Mouse (Mus musculus): ENCODE results near the gene Ugcg. TPM values are rescaled to one million over a fixed set of nuclear protein-coding genes. Genes with fewer than 3 reads are reported as not detected.

Gene Ugcg
- polyA plus RNA-seq, 1 experiment: 57.9 TPM

DNA sequence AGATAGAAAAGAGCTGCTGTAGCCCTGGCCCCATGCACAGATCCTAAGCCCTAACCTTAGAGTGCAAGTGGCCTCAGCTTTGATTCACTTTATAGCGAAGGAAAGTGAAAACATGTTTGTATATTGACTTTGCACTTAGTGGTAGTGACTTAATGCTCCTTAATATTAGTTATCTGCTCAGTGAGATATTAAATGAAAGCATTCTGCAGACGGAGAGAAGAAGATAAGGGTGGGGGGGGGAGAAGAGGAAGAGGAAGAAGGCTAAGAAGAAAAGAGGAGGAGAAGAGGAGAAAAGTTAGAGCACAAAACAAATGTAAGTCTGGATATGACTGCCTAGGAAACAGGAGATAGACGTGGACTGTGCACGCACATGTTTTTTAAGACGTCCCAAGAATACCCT is 28.8 kb upstream of the Ugcg start:
- H3K27ac ChIP-seq (ENCODE audit: insufficient read depth, low read length): no peak overlapping the region
- DNase-seq (ENCODE audit: low read depth in 1 of 2, low spot score in 2 of 2): no peak
- WGBS: 87% methylated on average over 5 of the region's 5 CpGs
- TF ChIP-seq POLR2A (IDR thresholded peaks at IDR 0.05; ENCODE audit: low read depth, low read length) (no peak), CTCF (IDR thresholded peaks at IDR 0.05; ENCODE audit: extremely low read depth, insufficient read depth, insufficient read length, insufficient replicate concordance) (no peak)
- no peaks in the 10 kb centered on the region for H3K27me3 ChIP-seq (ENCODE audit: control insufficient read depth, insufficient read depth, low read length)
- no peaks in the 10 kb centered on the region for H3K4me1 ChIP-seq (ENCODE audit: control insufficient read depth, insufficient read depth, insufficient read length)
- H3K4me3 ChIP-seq (ENCODE audit: extremely low read depth, insufficient read depth, insufficient read length): no peak overlapping the region
- no peaks in the 10 kb centered on the region for H3K36me3 ChIP-seq (ENCODE audit: control insufficient read depth, insufficient read depth, low read length)

DNA sequence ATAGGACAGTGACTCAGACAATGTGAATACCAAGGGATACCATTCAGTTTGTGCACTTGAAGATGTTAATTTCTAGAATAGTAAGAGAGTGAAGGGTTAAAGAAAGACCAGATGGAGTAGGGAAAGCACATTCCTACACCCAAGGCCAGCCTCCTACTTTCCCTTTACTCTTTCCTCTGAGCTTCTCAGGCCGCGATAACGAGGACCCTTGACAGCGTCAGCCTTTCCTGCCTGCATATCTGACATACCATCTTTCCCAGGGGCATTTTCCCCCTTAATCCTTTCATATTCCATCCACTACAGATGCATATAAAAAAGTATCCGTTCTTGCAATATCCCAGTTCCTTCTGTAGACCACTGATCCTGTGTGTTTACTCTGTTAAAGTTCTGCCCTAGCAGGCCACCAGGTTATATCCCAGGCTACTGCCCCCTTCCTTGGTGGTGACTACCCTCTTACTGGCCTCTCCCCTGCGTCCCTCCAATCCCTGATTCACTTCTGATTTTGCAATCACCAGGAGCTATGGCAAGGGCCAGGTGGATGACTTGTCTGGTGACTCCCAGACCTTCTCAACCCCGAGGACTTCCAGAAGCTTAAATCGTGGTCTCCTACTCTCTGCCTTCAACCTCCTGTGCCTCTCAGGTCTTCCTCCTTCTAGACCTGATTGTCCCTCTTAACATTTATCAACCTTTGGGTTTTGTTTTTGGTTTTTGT is 27.9 kb upstream of the Ugcg start:
- TF ChIP-seq POLR2A (IDR thresholded peaks at IDR 0.05; ENCODE audit: low read depth, low read length) (no peak), CTCF (IDR thresholded peaks at IDR 0.05; ENCODE audit: extremely low read depth, insufficient read depth, insufficient read length, insufficient replicate concordance) (no peak)
- 80% methylated on average over 8 of the region's 8 CpGs for WGBS
- H3K4me1 ChIP-seq (ENCODE audit: control insufficient read depth, insufficient read depth, insufficient read length): no peaks in the 10 kb centered on the region

DNA sequence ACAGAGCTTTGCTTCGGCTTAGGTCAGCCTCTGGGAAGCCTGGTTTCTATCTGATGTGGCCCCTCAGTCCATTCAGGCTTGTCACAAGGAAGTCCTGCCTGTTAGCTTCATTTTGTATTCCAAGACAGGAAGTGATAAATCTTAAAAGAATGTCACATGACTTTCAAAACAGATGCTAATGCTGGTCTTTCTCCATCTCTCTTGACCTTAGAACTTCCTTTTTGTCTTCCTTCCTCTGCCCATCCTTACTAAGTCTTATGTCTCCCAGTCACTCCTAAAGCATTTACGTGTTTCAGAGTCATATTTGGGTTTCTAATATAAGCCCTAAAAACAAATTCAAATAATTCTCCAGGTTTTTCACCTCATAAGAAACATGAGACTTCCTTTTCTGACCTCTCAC is 25.0 kb upstream of the Ugcg start:
- H3K4me1 ChIP-seq (ENCODE audit: control insufficient read depth, insufficient read depth, insufficient read length): peaks cover 3% of the 10 kb centered on the region; the same call in 1 of the 2 replicates
- no peaks in the 10 kb centered on the region for H3K27me3 ChIP-seq (ENCODE audit: control insufficient read depth, insufficient read depth, low read length)
- no peak overlapping the region for H3K4me3 ChIP-seq (ENCODE audit: extremely low read depth, insufficient read depth, insufficient read length)
- WGBS: 65% methylated on average over 2 of the region's 2 CpGs
- no peak overlapping the region for H3K27ac ChIP-seq (ENCODE audit: insufficient read depth, low read length)
- H3K36me3 ChIP-seq (ENCODE audit: control insufficient read depth, insufficient read depth, low read length): no peaks in the 10 kb centered on the region
- TF ChIP-seq POLR2A (IDR thresholded peaks at IDR 0.05; ENCODE audit: low read depth, low read length) (no peak), CTCF (IDR thresholded peaks at IDR 0.05; ENCODE audit: extremely low read depth, insufficient read depth, insufficient read length, insufficient replicate concordance) (no peak)
- no peak for DNase-seq (ENCODE audit: low read depth in 1 of 2, low spot score in 2 of 2)

More for the DNA sequence above, 27.9 kb upstream of the Ugcg start:
- Histone ChIP-seq H3K36me3 (ENCODE audit: control insufficient read depth, insufficient read depth, low read length) (no peaks in the 10 kb centered on the region), H3K27me3 (ENCODE audit: control insufficient read depth, insufficient read depth, low read length) (no peaks in the 10 kb centered on the region), H3K27ac (ENCODE audit: insufficient read depth, low read length) (no peak overlapping the region), H3K4me3 (ENCODE audit: extremely low read depth, insufficient read depth, insufficient read length) (no peak overlapping the region)
- DNase-seq (ENCODE audit: low read depth in 1 of 2, low spot score in 2 of 2): no peak

DNA sequence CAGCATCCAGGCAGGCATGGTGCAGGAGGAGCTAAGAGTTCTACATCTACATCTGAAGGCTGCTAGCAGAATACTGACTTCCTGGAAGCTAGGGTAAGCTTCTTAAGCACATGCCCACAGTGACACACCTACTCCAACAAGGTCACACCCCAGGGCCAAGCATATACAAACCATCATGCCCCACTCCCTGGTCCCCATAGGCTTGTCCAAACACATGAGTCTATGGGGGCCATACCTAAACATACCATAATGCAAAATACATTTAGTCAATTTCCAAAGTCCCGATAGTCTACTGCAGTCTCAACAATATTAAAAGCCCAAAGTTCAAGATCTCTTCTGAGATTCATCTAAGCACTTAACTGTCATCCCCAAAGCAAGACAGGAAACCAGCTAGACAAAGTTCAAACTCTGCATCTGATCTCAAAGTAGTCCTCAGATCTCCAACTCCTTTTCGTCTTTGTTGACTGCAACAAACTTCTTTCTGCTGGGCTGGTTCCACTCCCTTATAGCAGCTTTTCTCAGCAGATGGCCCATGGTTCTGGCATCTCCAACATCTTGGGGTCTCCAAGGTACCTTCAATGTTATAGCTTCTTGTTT is 21.7 kb upstream of the Ugcg start:
- no peak for DNase-seq (ENCODE audit: low read depth in 1 of 2, low spot score in 2 of 2)
- Histone ChIP-seq H3K4me3 (ENCODE audit: extremely low read depth, insufficient read depth, insufficient read length) (no peak overlapping the region), H3K4me1 (ENCODE audit: control insufficient read depth, insufficient read depth, insufficient read length) (peaks cover 3% of the 10 kb centered on the region; the same call in 1 of the 2 replicates), H3K27me3 (ENCODE audit: control insufficient read depth, insufficient read depth, low read length) (no peaks in the 10 kb centered on the region), H3K36me3 (ENCODE audit: control insufficient read depth, insufficient read depth, low read length) (no peaks in the 10 kb centered on the region), H3K27ac (ENCODE audit: insufficient read depth, low read length) (peak overlapping the region; percentile 70)
- TF ChIP-seq POLR2A (IDR thresholded peaks at IDR 0.05; ENCODE audit: low read depth, low read length): no peak
- TF ChIP-seq CTCF (IDR thresholded peaks at IDR 0.05; ENCODE audit: extremely low read depth, insufficient read depth, insufficient read length, insufficient replicate concordance): no peak
- WGBS: 82% methylated on average over 2 of the region's 2 CpGs

DNA sequence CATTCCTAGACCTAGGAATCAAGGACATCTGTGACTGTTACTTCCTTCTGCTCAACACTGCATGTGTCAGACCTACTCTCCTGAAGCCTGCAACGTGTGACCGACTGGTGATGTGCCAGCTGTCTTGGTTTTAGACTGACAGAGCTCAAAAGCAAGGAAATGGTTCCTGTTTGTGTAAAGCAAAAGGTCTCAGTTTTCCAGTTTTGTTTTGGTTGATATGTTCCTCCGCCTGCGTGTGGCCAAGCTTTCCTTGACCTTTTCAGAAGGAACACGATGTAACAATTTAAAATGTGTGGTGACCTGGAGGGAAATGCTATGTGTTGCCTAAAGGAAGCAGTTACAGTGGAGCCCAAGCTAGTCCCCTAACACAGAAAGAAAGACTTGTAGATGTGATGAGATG is 19.1 kb upstream of the Ugcg start:
- peaks cover 3% of the 10 kb centered on the region; the same call in 1 of the 2 replicates for H3K4me1 ChIP-seq (ENCODE audit: control insufficient read depth, insufficient read depth, insufficient read length)
- WGBS: 52% methylated on average over 5 of the region's 5 CpGs
- no peak for DNase-seq (ENCODE audit: low read depth in 1 of 2, low spot score in 2 of 2)
- no peak for TF ChIP-seq POLR2A (IDR thresholded peaks at IDR 0.05; ENCODE audit: low read depth, low read length)
- TF ChIP-seq CTCF (IDR thresholded peaks at IDR 0.05; ENCODE audit: extremely low read depth, insufficient read depth, insufficient read length, insufficient replicate concordance): no peak
- no peak overlapping the region for H3K4me3 ChIP-seq (ENCODE audit: extremely low read depth, insufficient read depth, insufficient read length)
- no peaks in the 10 kb centered on the region for H3K27me3 ChIP-seq (ENCODE audit: control insufficient read depth, insufficient read depth, low read length)
- H3K36me3 ChIP-seq (ENCODE audit: control insufficient read depth, insufficient read depth, low read length): no peaks in the 10 kb centered on the region
- no peak overlapping the region for H3K27ac ChIP-seq (ENCODE audit: insufficient read depth, low read length)

DNA sequence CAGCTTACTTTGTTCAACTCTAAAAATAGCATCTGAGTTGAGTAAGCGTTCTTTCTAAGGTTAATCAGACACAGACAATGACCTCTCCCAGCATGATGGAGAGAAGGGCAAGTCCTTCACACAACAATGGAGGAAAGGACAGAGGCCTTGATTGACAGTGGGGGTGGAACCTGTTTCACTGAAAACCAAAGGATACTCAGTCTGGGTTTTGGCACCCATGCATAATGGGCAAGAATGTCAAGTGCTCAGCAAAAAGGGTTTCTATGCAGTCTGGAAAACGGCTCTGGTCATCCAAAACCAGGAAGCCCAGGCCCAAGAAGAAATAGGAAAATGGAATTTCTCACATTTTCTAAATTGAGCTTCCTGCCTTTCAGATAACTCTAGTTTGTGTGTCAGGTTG is 16.4 kb upstream of the Ugcg start:
- no peak for DNase-seq (ENCODE audit: low read depth in 1 of 2, low spot score in 2 of 2)
- 82% methylated on average over 2 of the region's 2 CpGs for WGBS
- no peak for TF ChIP-seq POLR2A (IDR thresholded peaks at IDR 0.05; ENCODE audit: low read depth, low read length)
- Histone ChIP-seq H3K27ac (ENCODE audit: insufficient read depth, low read length) (no peak overlapping the region), H3K27me3 (ENCODE audit: control insufficient read depth, insufficient read depth, low read length) (no peaks in the 10 kb centered on the region), H3K36me3 (ENCODE audit: control insufficient read depth, insufficient read depth, low read length) (no peaks in the 10 kb centered on the region), H3K4me3 (ENCODE audit: extremely low read depth, insufficient read depth, insufficient read length) (no peak overlapping the region), H3K4me1 (ENCODE audit: control insufficient read depth, insufficient read depth, insufficient read length) (peaks cover 3% of the 10 kb centered on the region; the same call in 1 of the 2 replicates)
